Mouse (Mus musculus) adipocyte (in vitro differentiated cells): Measurements from ENCODE around the gene Slc22a13.
A peak's percentile ranks its signal among the peaks of the same experiment; 100 is the strongest.
"Not testable (repeated sequence)": the region's sequence is repeated elsewhere in the genome, so short reads cannot be mapped to it uniquely, and the experiment has no call there.

Source experiments
- DNase-seq: peaks from one replicate; pipeline ENCODE4 v3.0.0-alpha.2; 2016; ENCODE audit warnings: low spot score

Slc22a13 gene

GRCm38 (mm10) chr9:119208998-119209397 lies at the start of gene Slc22a13:
Slc22a13 (minus strand) TSS chr9:119209098.
- DNase-seq = no peak

GRCm38 (mm10) chr9:119258128-119258527 lies 49.2 kb upstream of the Slc22a13 start:
- no peak for DNase-seq

- no peak for DNase-seq
Observed at GRCm38 (mm10) chr9:119256161-119256560, 47.3 kb upstream of the Slc22a13 start.

GRCm38 (mm10) chr9:119255096-119255495 lies 46.2 kb upstream of the Slc22a13 start:
- no peak for DNase-seq

- DNase-seq = no peak
Observed at GRCm38 (mm10) chr9:119254187-119254586, 45.3 kb upstream of the Slc22a13 start.

GRCm38 (mm10) chr9:119247996-119248395 lies 39.1 kb upstream of the Slc22a13 start:
- DNase-seq = peak; percentile 28

GRCm38 (mm10) chr9:119246826-119247225 lies 37.9 kb upstream of the Slc22a13 start:
- DNase-seq = peak; percentile 35

GRCm38 (mm10) chr9:119243981-119244380 lies 35.1 kb upstream of the Slc22a13 start:
- DNase-seq = no peak

- DNase-seq = no peak
Observed at GRCm38 (mm10) chr9:119241169-119241865, 32.4 kb upstream of the Slc22a13 start.

GRCm38 (mm10) chr9:119240286-119240997 lies 31.5 kb upstream of the Slc22a13 start:
- DNase-seq = no peak

- no peak for DNase-seq
Observed at GRCm38 (mm10) chr9:119239274-119239673, 30.4 kb upstream of the Slc22a13 start.

GRCm38 (mm10) chr9:119238796-119239195 lies 29.9 kb upstream of the Slc22a13 start:
- no peak for DNase-seq

GRCm38 (mm10) chr9:119231552-119231951 lies 22.7 kb upstream of the Slc22a13 start:
- DNase-seq = no peak

- no peak for DNase-seq
Observed at GRCm38 (mm10) chr9:119230829-119231228, 21.9 kb upstream of the Slc22a13 start.

- DNase-seq = peak; percentile 3
Observed at GRCm38 (mm10) chr9:119220249-119220648, 11.4 kb upstream of the Slc22a13 start.

- DNase-seq = no peak
Observed at GRCm38 (mm10) chr9:119219667-119220066, 10.8 kb upstream of the Slc22a13 start.

- DNase-seq = not testable (repeated sequence)
Observed at GRCm38 (mm10) chr9:119215341-119215740, 6.4 kb upstream of the Slc22a13 start.

- DNase-seq = peak; percentile 37
Observed at GRCm38 (mm10) chr9:119214601-119215000, 5.7 kb upstream of the Slc22a13 start.

GRCm38 (mm10) chr9:119212996-119213395 lies 4.1 kb upstream of the Slc22a13 start:
- no peak for DNase-seq

GRCm38 (mm10) chr9:119207113-119207512 lies 1.8 kb downstream of the Slc22a13 start:
- no peak for DNase-seq

- DNase-seq = no peak
Observed at GRCm38 (mm10) chr9:119206666-119207065, 2.2 kb downstream of the Slc22a13 start.

- no peak for DNase-seq
Observed at GRCm38 (mm10) chr9:119205756-119206155, 3.1 kb downstream of the Slc22a13 start.

- no peak for DNase-seq
Observed at GRCm38 (mm10) chr9:119203617-119204016, 5.3 kb downstream of the Slc22a13 start.
